Mouse (Mus musculus): Measurements from ENCODE around the gene Arhgef38.

GRCm38 (mm10) chr3:133152831-133153230 lies 81.9 kb downstream of the Arhgef38 start:
- no peak for TF ChIP-seq CTCF (conservative IDR thresholded peaks at IDR 0.05; ENCODE audit: low read length)
- TF ChIP-seq POU5F1 (IDR thresholded peaks at IDR 0.05; ENCODE audit: borderline replicate concordance, low read length): no peak
- no peak for TF ChIP-seq NANOG (IDR thresholded peaks at IDR 0.05; ENCODE audit: borderline replicate concordance, low read length)
